ENCODE assay signal across 8 mouse cellular contexts in the genomic region with DNA sequence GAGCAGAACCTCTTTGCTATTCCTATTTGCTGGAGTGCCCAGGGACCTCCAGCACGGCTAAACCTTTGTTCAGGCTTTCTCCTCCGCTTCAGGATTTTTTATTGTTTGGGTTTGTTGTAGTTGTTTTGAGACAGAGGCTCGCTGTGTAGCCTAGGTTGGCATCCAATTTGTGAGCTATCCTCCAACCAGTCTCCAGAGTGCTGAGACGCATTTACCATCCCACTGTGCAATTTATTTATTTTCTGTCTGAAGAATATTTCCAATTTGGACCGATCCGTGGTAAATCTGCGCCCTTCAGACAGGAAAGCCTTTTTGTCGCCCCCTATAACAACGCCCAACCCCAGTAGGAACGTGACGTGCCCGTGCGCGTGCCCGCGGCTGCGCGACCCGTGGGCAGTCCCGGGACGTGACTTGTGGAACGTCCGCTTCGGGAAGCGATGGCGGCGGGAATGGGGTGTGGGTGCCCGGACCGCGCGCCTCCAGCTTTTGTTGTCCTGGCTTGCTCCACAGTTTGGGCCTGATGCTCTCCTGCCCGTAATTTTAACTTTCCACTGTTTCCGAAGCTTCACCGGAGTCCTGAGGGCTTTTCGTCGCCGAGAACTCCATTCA. TPM values are rescaled to one million over a fixed set of nuclear protein-coding genes. Genes with fewer than 3 reads are reported as not detected.
DNase-seq lines count a peak whose midpoint lies in the region; ATAC-seq and TF ChIP-seq lines count a peak whose summit lies in the region.

No protein-coding gene starts in this region.

- under 1% methylated on average over 37 of the region's 37 CpGs for whole genome bisulfite sequencing in hindbrain, embryonic 16.5 days

- H3K27ac ChIP-seq in gastrocnemius, adult 2 months, result peak overlapping the region; percentile 99
- peak overlapping the region; percentile 98 for H3K27ac ChIP-seq in hindbrain, embryonic 16.5 days (ENCODE audit: low read depth, low read length)
- peak overlapping the region; percentile 99 for H3K27ac ChIP-seq in left cerebral cortex, adult 2 months

- intact Hi-C loops in gastrocnemius, adult 2 months (cut with DNase I), result no loop called here
- intact Hi-C loops in left cerebral cortex, adult 2 months (cut with DNase I), result loop anchor here (2.0 to 5.0 kb wide), 4 partner anchors 80 to 185 kb away; partner anchors contain the start of genes Drc3, Gid4, Llgl1 and Tom1l2

- peak; percentile 81 for DNase-seq in T-cell, adult 2 months (ENCODE audit: low spot score)
- DNase-seq in cerebellum, postnatal 4 days (ENCODE audit: low spot score in 2 of 2), result peak; percentile 73 to 92
- peak; percentile 96 for DNase-seq in gastrocnemius, adult 2 months
- peak; percentile 88 to 91 for DNase-seq in left cerebral cortex, adult 2 months (ENCODE audit: extremely low spot score in 1 of 2, low spot score in 2 of 2)
- peak; percentile 93 to 95 for DNase-seq in lung, postnatal 4 days
- peak; percentile 92 for DNase-seq in right cerebral cortex, adult 18-20 months
- DNase-seq in urinary bladder, adult 2 months (ENCODE audit: low spot score), result peak; percentile 81

- no peaks in the 10 kb centered on the region for H3K36me3 ChIP-seq in hindbrain, embryonic 16.5 days (ENCODE audit: control insufficient read depth, insufficient read depth, low read length)

- H3K9me3 ChIP-seq in hindbrain, embryonic 16.5 days (ENCODE audit: control insufficient read depth, low read length), result no peaks in the 10 kb centered on the region

- peak; percentile 37 for TF ChIP-seq CTCF in gastrocnemius, adult 2 months (IDR thresholded peaks at IDR 0.05)
- peak; percentile 13; the same call in 1 of the 2 replicates for TF ChIP-seq CTCF in left cerebral cortex, adult 2 months (IDR thresholded peaks at IDR 0.05)

- H3K9ac ChIP-seq in hindbrain, embryonic 16.5 days (ENCODE audit: low read depth, low read length), result peak overlapping the region; percentile 78

- no peaks in the 10 kb centered on the region for H3K27me3 ChIP-seq in hindbrain, embryonic 16.5 days (replicated peaks; ENCODE audit: control insufficient read depth, insufficient read depth, low read length)

- peak overlapping the region; percentile 86 for H3K4me2 ChIP-seq in hindbrain, embryonic 16.5 days (ENCODE audit: low read length)

- peak; percentile 88 for ATAC-seq in hindbrain, embryonic 16.5 days

- H3K4me3 ChIP-seq in gastrocnemius, adult 2 months, result peak overlapping the region; percentile 99
- H3K4me3 ChIP-seq in hindbrain, embryonic 16.5 days (ENCODE audit: low read length), result peak overlapping the region; percentile 61
- peak overlapping the region; percentile 83 for H3K4me3 ChIP-seq in left cerebral cortex, adult 2 months

- peaks cover 33% of the 10 kb centered on the region for H3K4me1 ChIP-seq in hindbrain, embryonic 16.5 days (ENCODE audit: control insufficient read depth, insufficient read depth, low read depth, low read length)

RNA-seq across cellular contexts. Expression of gene Alkbh5, which starts 0.8 kb away (rescaled TPM):
- 100 to 1,000 TPM; 115 to 122 TPM for total RNA-seq in gastrocnemius, adult 2 months (2021)
- polyA plus RNA-seq in hindbrain, embryonic 16.5 days (2015; fragmentation: Nextera tagmentation; extraction: Ambion mirVana), result 16.5 and 20.2 TPM in 2 replicates
- 10 to 100 TPM; 56.2 to 58.2 TPM for total RNA-seq in left cerebral cortex, adult 2 months (2021)
- 17.0 and 25.0 TPM in 2 replicates for polyA plus RNA-seq in urinary bladder, adult 2 months (2012; rRNA removed)

Comparison
In these comparisons a context has a peak if more than half of its experiments do, and no peak if none do; other contexts are left out.
1. Peak in every context shown above with its lines: DNase-seq, ATAC-seq, H3K4me3 ChIP-seq and H3K27ac ChIP-seq.